Mouse (Mus musculus) kidney, embryonic 16.5 days (tissue): ENCODE measurements at regions not wholly inside any gene's neighbourhood (a gene's known extent, or its start where the extent isn't known, plus 50 kb on each side); places are given as distances from the start of the nearest gene placed in this dataset.
A peak's percentile ranks its signal among the peaks of the same experiment; 100 is the strongest.

Experiments used
- ATAC-seq: fragments of 200-750 bp; cut with Nextera tagmentation; 2 replicates; pipeline ENCODE4 v1.8.0; 2017; ENCODE audit warnings: moderate TSS enrichment; ENCODE audit not compliant: low FRiP score, low TSS enrichment
- H3K27ac ChIP-seq: fragments of 300-500 bp; sonication (generic); 2 replicates; pipeline ENCODE4 v1.5.1; 2014; ENCODE audit warnings: low read length
- H3K27me3 ChIP-seq: fragments of 300-500 bp; sonication (generic); 2 replicates; pipeline ENCODE4 v1.6.1; 2014; ENCODE audit warnings: low read length, control low read depth, mixed read lengths; ENCODE audit not compliant: insufficient read depth
- H3K36me3 ChIP-seq: fragments of 300-500 bp; sonication (generic); 2 replicates; pipeline ENCODE4 v1.6.1; 2014; ENCODE audit warnings: low read length, control low read depth, mixed read lengths; ENCODE audit not compliant: insufficient read depth
- H3K4me1 ChIP-seq: fragments of 300-500 bp; sonication (generic); 2 replicates; pipeline ENCODE4 v1.6.1; 2014; ENCODE audit warnings: low read length, control low read depth, mixed read lengths; ENCODE audit not compliant: insufficient read depth
- H3K4me2 ChIP-seq: fragments of 300-500 bp; sonication (generic); replicated peaks from 2 replicates; pipeline ENCODE4 v1.6.1; 2014; ENCODE audit warnings: low read depth, low read length
- H3K4me3 ChIP-seq: fragments of 300-500 bp; sonication (generic); 2 replicates; pipeline ENCODE4 v1.5.1; 2014; ENCODE audit warnings: mild to moderate bottlenecking, low read length
- H3K9ac ChIP-seq: fragments of 300-500 bp; sonication (generic); replicated peaks from 2 replicates; pipeline ENCODE4 v1.6.1; 2014; ENCODE audit warnings: low read length
- H3K9me3 ChIP-seq: fragments of 300-500 bp; sonication (generic); 2 replicates; pipeline ENCODE4 v1.6.1; 2016; ENCODE audit warnings: low read length, control low read depth
- WGBS: fragments of 180-500 bp; shearing (Covaris S2); extraction: QIAGEN DNeasy Blood & Tissue Kit; methylation state at CpG from one replicate; pipeline ENCODE4 v1.1.7; 2014; 5-methylcytosine and 5-hydroxymethylcytosine counted together

DNA sequence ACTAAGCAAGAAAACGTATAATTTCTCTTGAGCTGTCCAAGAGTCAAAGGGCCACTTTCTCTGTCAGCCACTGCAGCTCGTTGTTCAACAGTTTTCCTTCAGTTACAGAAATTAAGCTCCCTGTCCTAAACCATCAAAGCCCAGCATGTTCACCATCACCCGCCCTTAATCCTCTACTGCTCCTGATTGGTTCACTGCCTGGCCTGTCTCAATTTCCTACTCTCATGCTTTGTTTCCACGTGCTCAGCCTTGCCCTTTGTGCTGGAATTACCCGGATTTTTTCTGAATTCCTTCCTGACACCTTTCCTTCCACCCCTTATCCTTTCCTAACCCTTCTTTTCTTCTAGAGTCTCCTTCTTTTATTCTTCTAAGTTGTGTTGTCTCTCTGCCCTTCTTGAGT is 92.4 kb downstream of the Fasl start:
- H3K27me3 ChIP-seq, result no peaks in the 10 kb centered on the region; the same call in 1 of the 2 replicates
- peak; percentile 55; the same call in 1 of the 2 replicates for ATAC-seq
- 37% methylated on average over 5 of the region's 5 CpGs for WGBS

DNA sequence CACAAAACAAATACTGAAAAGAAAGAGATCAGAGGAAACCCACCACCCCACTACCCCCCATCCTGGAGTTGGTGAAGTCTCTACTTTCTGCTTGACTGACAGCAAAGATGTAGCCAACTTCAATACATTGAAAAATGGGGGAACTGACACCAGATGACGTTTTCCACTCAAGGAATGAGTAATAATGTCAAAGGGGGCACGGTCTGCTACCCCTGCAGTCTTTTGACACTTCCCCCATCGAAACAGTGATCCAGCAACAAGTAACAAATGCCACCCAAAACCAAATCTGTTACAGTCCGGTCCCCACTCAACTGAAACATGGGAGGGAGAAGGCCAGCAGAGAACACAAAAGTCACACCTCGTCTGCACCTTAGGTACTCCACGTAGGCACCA is 94.5 kb downstream of the Fasl start:
- Histone ChIP-seq H3K27ac (no peak overlapping the region), H3K4me1 (peaks cover 10% of the 10 kb centered on the region; the same call in 1 of the 2 replicates), H3K36me3 (no peaks in the 10 kb centered on the region), H3K9me3 (no peaks in the 10 kb centered on the region), H3K27me3 (no peaks in the 10 kb centered on the region; the same call in 1 of the 2 replicates), H3K4me3 (no peak overlapping the region), H3K9ac (no peak overlapping the region), H3K4me2 (no peak overlapping the region)
- WGBS, result 44% methylated on average over 6 of the region's 6 CpGs
- no peak for ATAC-seq

More for the DNA sequence above, 92.4 kb downstream of the Fasl start:
- Histone ChIP-seq H3K36me3 (no peaks in the 10 kb centered on the region), H3K9ac (no peak overlapping the region), H3K4me1 (no peaks in the 10 kb centered on the region), H3K27ac (no peak overlapping the region), H3K9me3 (no peaks in the 10 kb centered on the region), H3K4me2 (no peak overlapping the region), H3K4me3 (no peak overlapping the region)

DNA sequence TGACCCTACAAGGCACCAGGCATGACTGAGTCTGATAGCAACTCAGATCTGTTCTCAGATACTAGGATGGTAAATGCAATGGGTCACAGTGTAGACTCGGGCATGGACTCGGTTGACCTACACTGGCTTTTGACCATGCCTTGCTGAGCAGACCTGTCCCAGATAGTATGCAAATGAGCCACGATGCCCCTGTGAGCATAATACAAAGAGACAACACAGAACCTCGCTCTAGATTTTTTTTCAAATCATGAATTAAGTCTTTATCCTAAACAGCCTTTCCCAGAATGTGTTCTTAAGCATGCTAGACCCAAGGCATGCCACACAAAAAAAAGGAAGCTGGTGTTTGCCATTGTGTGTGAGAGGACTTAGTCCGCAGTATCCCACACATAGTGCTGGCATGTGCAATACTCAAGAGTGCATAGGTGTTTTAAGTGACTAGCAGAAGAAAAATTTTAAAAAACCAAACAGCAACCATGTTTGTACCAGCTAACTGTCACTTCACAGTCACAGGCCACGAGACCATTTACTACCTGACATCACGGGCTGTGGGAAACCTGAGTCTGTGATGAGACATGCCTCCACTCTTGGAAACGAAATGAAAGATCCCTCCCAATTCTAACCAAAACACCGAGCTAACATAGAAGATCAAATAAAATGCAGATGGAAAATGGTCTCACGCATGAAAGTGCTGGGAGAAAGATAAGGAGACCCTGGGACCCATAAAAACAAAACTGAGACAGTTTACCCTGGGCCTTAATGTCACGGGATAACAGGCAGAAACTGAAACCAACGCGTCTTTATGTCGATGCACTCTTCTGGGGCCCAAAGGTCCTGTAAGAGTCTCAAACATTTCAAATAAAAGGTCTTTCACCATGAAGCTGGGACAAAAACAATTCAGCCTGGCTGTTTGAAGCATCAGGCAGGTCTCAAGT is 95.2 kb downstream of the Fasl start:
- 54% methylated on average over 14 of the region's 14 CpGs for WGBS
- Histone ChIP-seq H3K9ac (no peak overlapping the region), H3K27me3 (no peaks in the 10 kb centered on the region; the same call in 1 of the 2 replicates), H3K4me2 (no peak overlapping the region), H3K9me3 (no peaks in the 10 kb centered on the region), H3K4me3 (no peak overlapping the region), H3K27ac (no peak overlapping the region), H3K4me1 (peaks cover 13% of the 10 kb centered on the region; the same call in 1 of the 2 replicates), H3K36me3 (no peaks in the 10 kb centered on the region)
- ATAC-seq, result no peak

GRCm38 (mm10) chr1:161688946-161689345 is 99.3 kb downstream of the Fasl start:
- 5% methylated on average over 3 of the region's 3 CpGs for WGBS
- peak; percentile 93 for ATAC-seq
- Histone ChIP-seq H3K4me1 (peaks cover 18% of the 10 kb centered on the region; the same call in 1 of the 2 replicates), H3K9me3 (no peaks in the 10 kb centered on the region), H3K4me3 (no peak overlapping the region), H3K4me2 (no peak overlapping the region), H3K9ac (no peak overlapping the region), H3K36me3 (no peaks in the 10 kb centered on the region), H3K27ac (no peak overlapping the region), H3K27me3 (0 out of 2 replicates have a peak, but pooled peaks cover 4% of the 10 kb centered on the region)

DNA sequence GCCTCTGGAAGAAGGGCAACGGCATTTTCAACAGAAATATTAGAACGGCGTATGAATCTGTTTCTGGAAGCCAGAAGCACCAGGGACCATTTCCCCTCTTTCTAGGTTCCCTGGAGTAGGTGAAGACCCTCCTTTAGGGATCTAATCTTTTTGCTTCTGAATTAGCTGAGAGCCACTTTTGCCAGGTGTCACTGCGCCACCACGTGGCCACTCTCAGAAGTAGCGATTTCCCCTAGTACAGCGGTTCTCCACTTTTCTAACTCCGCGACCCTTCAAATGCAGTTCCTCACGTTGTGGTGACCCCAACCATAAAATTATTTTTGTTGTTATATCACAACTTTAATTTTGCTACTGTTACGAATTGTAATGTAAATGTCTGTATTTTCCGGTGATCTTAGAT is 100.7 kb downstream of the Fasl start:
- Histone ChIP-seq H3K9me3 (no peaks in the 10 kb centered on the region), H3K4me2 (peak overlapping the region; percentile 27), H3K27me3 (0 out of 2 replicates have a peak, but pooled peaks cover 4% of the 10 kb centered on the region), H3K4me1 (peaks cover 18% of the 10 kb centered on the region; the same call in 1 of the 2 replicates), H3K9ac (no peak overlapping the region), H3K36me3 (no peaks in the 10 kb centered on the region), H3K4me3 (no peak overlapping the region), H3K27ac (no peak overlapping the region)
- ATAC-seq, result no peak
- WGBS, result 20% methylated on average over 12 of the region's 12 CpGs

GRCm38 (mm10) chr1:161680558-161680957 is 107.7 kb downstream of the Fasl start:
- Histone ChIP-seq H3K4me3 (no peak overlapping the region), H3K4me2 (no peak overlapping the region), H3K36me3 (no peaks in the 10 kb centered on the region), H3K27me3 (0 out of 2 replicates have a peak, but pooled peaks cover 4% of the 10 kb centered on the region), H3K9ac (no peak overlapping the region), H3K9me3 (no peaks in the 10 kb centered on the region), H3K4me1 (no peaks in the 10 kb centered on the region), H3K27ac (no peak overlapping the region)
- no peak for ATAC-seq
- WGBS, result 71% methylated on average over 6 of the region's 6 CpGs

GRCm38 (mm10) chr1:161670937-161671336 is 117.4 kb downstream of the Fasl start:
- no peaks in the 10 kb centered on the region for H3K9me3 ChIP-seq
- H3K36me3 ChIP-seq, result no peaks in the 10 kb centered on the region
- no peak overlapping the region for H3K4me2 ChIP-seq
- H3K27me3 ChIP-seq, result no peaks in the 10 kb centered on the region
- no peak overlapping the region for H3K9ac ChIP-seq
- no peaks in the 10 kb centered on the region for H3K4me1 ChIP-seq
- H3K4me3 ChIP-seq, result no peak overlapping the region
- ATAC-seq, result no peak
- WGBS, result 84% methylated on average over 5 of the region's 5 CpGs
- H3K27ac ChIP-seq, result no peak overlapping the region

GRCm38 (mm10) chr1:161664321-161664720 is 124.0 kb downstream of the Fasl start:
- 38% methylated on average over 3 of the region's 3 CpGs for WGBS
- H3K4me1 ChIP-seq, result no peaks in the 10 kb centered on the region
- no peak overlapping the region for H3K27ac ChIP-seq
- H3K4me3 ChIP-seq, result no peak overlapping the region
- no peak for ATAC-seq
- H3K9me3 ChIP-seq, result no peaks in the 10 kb centered on the region
- H3K4me2 ChIP-seq, result no peak overlapping the region
- no peak overlapping the region for H3K9ac ChIP-seq
- no peaks in the 10 kb centered on the region for H3K36me3 ChIP-seq
- 0 out of 2 replicates have a peak, but pooled peaks cover 3% of the 10 kb centered on the region for H3K27me3 ChIP-seq

GRCm38 (mm10) chr1:161663351-161663750 is 124.9 kb downstream of the Fasl start:
- ATAC-seq, result no peak
- H3K9me3 ChIP-seq, result peaks cover 4% of the 10 kb centered on the region; the same call in 1 of the 2 replicates
- 86% methylated on average over 1 of the region's 1 CpGs for WGBS
- no peak overlapping the region for H3K4me3 ChIP-seq
- no peak overlapping the region for H3K4me2 ChIP-seq
- no peak overlapping the region for H3K9ac ChIP-seq
- no peaks in the 10 kb centered on the region for H3K36me3 ChIP-seq
- no peaks in the 10 kb centered on the region for H3K4me1 ChIP-seq
- 0 out of 2 replicates have a peak, but pooled peaks cover 3% of the 10 kb centered on the region for H3K27me3 ChIP-seq
- no peak overlapping the region for H3K27ac ChIP-seq

DNA sequence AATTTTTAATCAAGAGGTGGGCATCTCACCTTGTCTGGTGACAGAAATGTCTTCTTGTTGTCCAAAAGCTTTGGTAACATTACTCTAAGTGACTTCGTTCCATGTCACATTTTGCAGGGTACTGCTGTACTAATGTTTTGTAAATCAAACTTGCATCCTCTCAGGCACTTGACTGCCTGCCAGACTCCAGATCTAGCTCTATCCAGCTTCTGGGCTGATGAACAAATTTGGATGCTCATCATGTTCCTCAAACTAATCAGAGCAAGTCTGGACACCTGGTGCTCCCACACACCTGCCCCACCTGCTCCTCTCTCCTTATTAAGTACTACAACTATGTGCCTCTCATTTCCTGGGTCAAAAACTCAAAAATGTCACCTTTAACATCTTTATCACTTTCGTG is 126.1 kb downstream of the Fasl start:
- H3K36me3 ChIP-seq, result no peaks in the 10 kb centered on the region
- 0 out of 2 replicates have a peak, but pooled peaks cover 3% of the 10 kb centered on the region for H3K27me3 ChIP-seq
- no peak overlapping the region for H3K4me3 ChIP-seq
- 82% methylated on average over 2 of the region's 2 CpGs for WGBS
- H3K4me2 ChIP-seq, result no peak overlapping the region
- H3K9ac ChIP-seq, result no peak overlapping the region
- no peak for ATAC-seq
- H3K27ac ChIP-seq, result no peak overlapping the region
- no peaks in the 10 kb centered on the region for H3K4me1 ChIP-seq
- peaks cover 5% of the 10 kb centered on the region; the same call in 1 of the 2 replicates for H3K9me3 ChIP-seq
